Mouse (Mus musculus) neural tube, embryonic 12.5 days (tissue): ENCODE results near the gene Homer1. TPM values are rescaled to one million over a fixed set of nuclear protein-coding genes. Genes with fewer than 3 reads are reported as not detected.
A peak's percentile ranks its signal among the peaks of the same experiment; 100 is the strongest.

Experiments used
- ATAC-seq: fragments of 200-750 bp; cut with Nextera tagmentation; 2 replicates; pipeline ENCODE4 v1.8.0; 2017; ENCODE audit warnings: low read depth, mild to moderate bottlenecking, moderate TSS enrichment, moderate library complexity; ENCODE audit not compliant: low FRiP score
- H3K27ac ChIP-seq: fragments of 300-500 bp; sonication (generic); 2 replicates; pipeline ENCODE4 v1.5.1; 2016
- H3K27me3 ChIP-seq: fragments of 300-500 bp; sonication (generic); replicated peaks from 2 replicates; pipeline ENCODE4 v1.6.1; 2016; ENCODE audit warnings: mild to moderate bottlenecking
- H3K36me3 ChIP-seq: fragments of 300-500 bp; sonication (generic); 2 replicates; pipeline ENCODE4 v1.6.1; 2016; ENCODE audit warnings: mild to moderate bottlenecking
- H3K4me1 ChIP-seq: fragments of 300-500 bp; sonication (generic); 2 replicates; pipeline ENCODE4 v1.6.1; 2016
- H3K4me2 ChIP-seq: fragments of 300-500 bp; sonication (generic); replicated peaks from 2 replicates; pipeline ENCODE4 v1.6.1; 2016; ENCODE audit warnings: mild to moderate bottlenecking
- H3K4me3 ChIP-seq: fragments of 300-500 bp; sonication (generic); 2 replicates; pipeline ENCODE4 v1.5.1; 2016
- H3K9ac ChIP-seq: fragments of 300-500 bp; sonication (generic); 2 replicates; pipeline ENCODE4 v1.6.1; 2016; ENCODE audit warnings: mild to moderate bottlenecking
- H3K9me3 ChIP-seq: fragments of 300-500 bp; sonication (generic); 2 replicates; pipeline ENCODE4 v1.6.1; 2016; ENCODE audit warnings: mild to moderate bottlenecking
- WGBS: fragments of 180-500 bp; shearing (Covaris S2); methylation state at CpG from one replicate; pipeline ENCODE4 v1.1.7; 2016; 5-methylcytosine and 5-hydroxymethylcytosine counted together
- polyA plus RNA-seq: library from polyadenylated mRNA; unstranded; fragments of >200 nt; fragmentation: Nextera tagmentation; extraction: Ambion mirVana; gene quantifications from 2 replicates; pipeline ENCODE4 v1.2.1, GENCODE M21; 2016

Gene Homer1
- polyA plus RNA-seq, 1 experiment from 2014 or later: 18.2 TPM

GRCm38 (mm10) chr13:93419779-93420178 lies 120.3 kb downstream of the Homer1 start:
- WGBS: 50% methylated on average over 2 of the region's 2 CpGs
- H3K4me3 ChIP-seq: no peak overlapping the region
- ATAC-seq: no peak
- no peaks in the 10 kb centered on the region for H3K4me1 ChIP-seq
- H3K4me2 ChIP-seq: no peak overlapping the region
- H3K9me3 ChIP-seq: no peaks in the 10 kb centered on the region
- no peak overlapping the region for H3K9ac ChIP-seq
- no peak overlapping the region for H3K27ac ChIP-seq
- no peaks in the 10 kb centered on the region for H3K36me3 ChIP-seq
- no peaks in the 10 kb centered on the region for H3K27me3 ChIP-seq

GRCm38 (mm10) chr13:93423224-93423623 lies 123.8 kb downstream of the Homer1 start:
- 87% methylated on average over 2 of the region's 2 CpGs for WGBS
- Histone ChIP-seq H3K27me3 (no peaks in the 10 kb centered on the region), H3K36me3 (no peaks in the 10 kb centered on the region), H3K4me3 (no peak overlapping the region), H3K9me3 (no peaks in the 10 kb centered on the region), H3K9ac (no peak overlapping the region), H3K27ac (no peak overlapping the region), H3K4me2 (no peak overlapping the region), H3K4me1 (no peaks in the 10 kb centered on the region)
- ATAC-seq: no peak

- no peak for ATAC-seq
- 94% methylated on average over 5 of the region's 5 CpGs for whole genome bisulfite sequencing
- no peak overlapping the region for H3K4me3 ChIP-seq
These were observed 128.8 kb downstream of the Homer1 start for GRCm38 (mm10) chr13:93427920-93428876.

GRCm38 (mm10) chr13:93429205-93429604 lies 129.8 kb downstream of the Homer1 start:
- Histone ChIP-seq H3K9ac (no peak overlapping the region), H3K9me3 (no peaks in the 10 kb centered on the region), H3K27me3 (no peaks in the 10 kb centered on the region), H3K4me3 (no peak overlapping the region), H3K27ac (no peak overlapping the region), H3K36me3 (no peaks in the 10 kb centered on the region), H3K4me1 (no peaks in the 10 kb centered on the region), H3K4me2 (no peak overlapping the region)
- no peak for ATAC-seq
- WGBS: 98% methylated on average over 1 of the region's 1 CpGs

More at GRCm38 (mm10) chr13:93427920-93428876, 128.8 kb downstream of the Homer1 start:
- H3K36me3 ChIP-seq: no peaks in the 10 kb centered on the region
- no peaks in the 10 kb centered on the region for H3K4me1 ChIP-seq
- H3K9ac ChIP-seq: no peak overlapping the region
- H3K4me2 ChIP-seq: no peak overlapping the region
- no peaks in the 10 kb centered on the region for H3K27me3 ChIP-seq
- H3K27ac ChIP-seq: no peak overlapping the region
- no peaks in the 10 kb centered on the region for H3K9me3 ChIP-seq

- Histone ChIP-seq H3K27me3 (no peaks in the 10 kb centered on the region), H3K4me3 (no peak overlapping the region), H3K4me1 (no peaks in the 10 kb centered on the region), H3K9ac (no peak overlapping the region), H3K4me2 (no peak overlapping the region), H3K27ac (no peak overlapping the region), H3K36me3 (peaks cover 36% of the 10 kb centered on the region), H3K9me3 (no peaks in the 10 kb centered on the region)
- ATAC-seq: peak; percentile 70; the same call in 1 of the 2 replicates
- 98% methylated on average over 3 of the region's 3 CpGs for WGBS
These were observed 140.7 kb downstream of the Homer1 start for GRCm38 (mm10) chr13:93440167-93440566.

- H3K9me3 ChIP-seq: no peaks in the 10 kb centered on the region
- no peak overlapping the region for H3K9ac ChIP-seq
- H3K4me3 ChIP-seq: no peak overlapping the region
- WGBS: 90% methylated on average over 6 of the region's 6 CpGs
- no peak overlapping the region for H3K4me2 ChIP-seq
- H3K36me3 ChIP-seq: peaks cover 24% of the 10 kb centered on the region
- no peak overlapping the region for H3K27ac ChIP-seq
- no peaks in the 10 kb centered on the region for H3K4me1 ChIP-seq
- no peaks in the 10 kb centered on the region for H3K27me3 ChIP-seq
- ATAC-seq: no peak
These were observed 153.8 kb downstream of the Homer1 start for GRCm38 (mm10) chr13:93453275-93453674.

Other genes starting within 250 kb of the Homer1 start
- 0.06 and 0.10 TPM in 2 replicates for gene Cmya5, start 154.9 kb upstream of the Homer1 start, polyA plus RNA-seq
- 57.1 and 62.3 TPM in 2 replicates for gene Tent2, start 107.2 kb upstream of the Homer1 start, polyA plus RNA-seq
- 9.6 and 14.1 TPM in 2 replicates for gene Jmy, start 200.2 kb downstream of the Homer1 start, polyA plus RNA-seq